Comparison of ENCODE assay signal across 18 mouse cellular contexts in the genomic region with DNA sequence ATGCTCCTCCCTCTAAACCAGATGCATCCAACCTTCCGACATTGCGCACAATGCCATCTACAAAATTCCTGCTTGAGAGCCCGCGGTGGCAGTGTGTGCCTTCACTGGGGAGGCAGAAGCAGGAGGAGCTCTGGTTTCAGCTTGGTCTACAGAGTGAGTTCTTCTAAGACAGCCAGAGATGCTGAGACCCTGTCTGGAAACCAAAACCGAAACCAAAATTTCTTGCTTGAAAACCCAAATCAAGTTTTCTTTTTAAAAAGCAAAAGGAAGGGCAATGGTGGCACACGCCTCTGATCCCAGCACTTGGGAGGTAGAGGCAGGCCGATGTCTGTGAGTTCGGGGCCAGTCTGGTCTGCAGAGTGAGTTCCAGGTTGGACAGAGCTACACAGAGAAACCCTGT. TPM values are rescaled to one million over a fixed set of nuclear protein-coding genes. Genes with fewer than 3 reads are reported as not detected.
A peak's percentile ranks its signal among the peaks of the same experiment; 100 is the strongest.
DNase-seq lines count a peak whose midpoint lies in the region; ATAC-seq and TF ChIP-seq lines count a peak whose summit lies in the region.
"Had no signal": no experiment of that assay in that cellular context is flagged by ENCODE, and none has a peak within 500 bp of the region (broad histone marks: within the 10 kb centered on the region; RNA-seq: fewer than 3 reads in every experiment).

No protein-coding gene starts in this region.

- no peaks in the 10 kb centered on the region for H3K27me3 ChIP-seq in kidney, adult 2 months (replicated peaks; ENCODE audit: control insufficient read depth, insufficient read depth, low read length)
- H3K27me3 ChIP-seq in splenic B cell, adult 2 months (ENCODE audit: control insufficient read depth, insufficient read depth, low read length, poor library complexity, severe bottlenecking), result no peaks in the 10 kb centered on the region
- H3K27me3 ChIP-seq: embryonic facial prominence, embryonic 12.5 days; hindbrain, embryonic 15.5 days; neural tube, embryonic 15.5 days had no signal

- H3K36me3 ChIP-seq in kidney, adult 2 months (ENCODE audit: control insufficient read depth, insufficient read depth, low read length), result no peaks in the 10 kb centered on the region
- H3K36me3 ChIP-seq in splenic B cell, adult 2 months (ENCODE audit: control insufficient read depth, insufficient read depth, low read length, poor library complexity, severe bottlenecking), result no peaks in the 10 kb centered on the region; the same call in 1 of the 2 replicates
- H3K36me3 ChIP-seq: forebrain, embryonic 10.5 days; hindbrain, embryonic 15.5 days had no signal

- peaks cover 14% of the 10 kb centered on the region for H3K4me1 ChIP-seq in kidney, adult 2 months (ENCODE audit: control insufficient read depth, insufficient read depth, low read length)
- H3K4me1 ChIP-seq: hindbrain, embryonic 15.5 days had no signal

- peak; percentile 2 for DNase-seq in cerebellum, adult 11 months
- DNase-seq in cerebellum, adult 18-20 months, result no peak
- no peak for DNase-seq in kidney, adult 2 months
- DNase-seq in kidney, postnatal 10 days, result no peak
- DNase-seq in splenic B cell, adult 2 months (ENCODE audit: low read depth, low spot score), result peak; percentile 27
- no peak for DNase-seq in layer of hippocampus, postnatal 36 days
- no peak for DNase-seq in frontal cortex, postnatal 10 days (ENCODE audit: low spot score in 2 of 2)
- DNase-seq: adrenal gland, postnatal 36 days; gastrocnemius, postnatal 25 days; kidney, adult 9 months; left cerebral cortex, postnatal 4 days; lung, adult 2 months; right cerebral cortex, postnatal 4 days had no signal

- H3K27ac ChIP-seq in kidney, adult 2 months (ENCODE audit: insufficient read depth, low read depth, low read length), result peak overlapping the region; percentile 53; the same call in 1 of the 2 replicates
- H3K27ac ChIP-seq: embryonic facial prominence, embryonic 12.5 days; hindbrain, embryonic 15.5 days had no signal

- H3K4me3 ChIP-seq in kidney, adult 2 months (ENCODE audit: insufficient read depth, low read depth, low read length), result no peak overlapping the region
- H3K4me3 ChIP-seq: embryonic facial prominence, embryonic 12.5 days; forebrain, embryonic 10.5 days; hindbrain, embryonic 15.5 days; neural tube, embryonic 15.5 days had no signal

- TF ChIP-seq CTCF in kidney, adult 2 months (conservative IDR thresholded peaks at IDR 0.05; ENCODE audit: insufficient read depth, insufficient read length, low read depth, low read length), result no peak

- ATAC-seq in inflammation-experienced regulatory T-cells, adult 6 months, result peak; percentile 62

- 78% methylated on average over 8 of the region's 8 CpGs for WGBS in kidney, adult 2 months

- TF ChIP-seq POLR2A in kidney, adult 2 months (IDR thresholded peaks at IDR 0.05; ENCODE audit: low read depth, low read length), result no peak

RNA-seq across cellular contexts. Expression of gene Hk1, which starts 53.7 kb away (rescaled TPM):
- polyA plus RNA-seq in kidney, adult 2 months (2012; rRNA removed), result 60.5 and 60.9 TPM in 2 replicates
- 100 to 1,000 TPM in 1 of 3 experiments, 10 to 100 TPM in 2; 64.3 to 101 (median 74.8) TPM for polyA plus RNA-seq in inflammation-experienced regulatory T-cells, adult 6 months (2017; shearing (Covaris generic))
- 100 to 1,000 TPM; 287 to 297 TPM for total RNA-seq in layer of hippocampus, postnatal 36 days (2021)

Comparison
In these comparisons a context has a peak if more than half of its experiments do, and no peak if none do; other contexts are left out.
1. DNase-seq: peak in cerebellum, adult 11 months (single experiment) and splenic B cell, adult 2 months (single experiment); none in cerebellum, adult 18-20 months (0 of 2), kidney, adult 2 months (single experiment), kidney, postnatal 10 days (single experiment), layer of hippocampus, postnatal 36 days (0 of 2) and frontal cortex, postnatal 10 days (0 of 2).